Mouse (Mus musculus) lung, embryonic 15.5 days (tissue): ENCODE measurements around the gene Iqcm. TPM values are rescaled to one million over a fixed set of nuclear protein-coding genes. Genes with fewer than 3 reads are reported as not detected.
"Not testable (repeated sequence)": the region's sequence is repeated elsewhere in the genome, so short reads cannot be mapped to it uniquely, and the experiment has no call there.

ENCODE experiments used
- ATAC-seq: fragments of 200-750 bp; cut with Nextera tagmentation; 2 replicates; pipeline ENCODE4 v1.8.0; 2017; ENCODE audit warnings: moderate number of reproducible peaks, borderline replicate concordance; ENCODE audit not compliant: low FRiP score, low TSS enrichment; ENCODE audit errors: extremely low read depth
- H3K27ac ChIP-seq: fragments of 300-500 bp; sonication (generic); 2 replicates; pipeline ENCODE4 v1.5.1; 2015; ENCODE audit warnings: moderate library complexity, mild to moderate bottlenecking, inconsistent platforms
- H3K27me3 ChIP-seq: fragments of 300-500 bp; sonication (generic); 2 replicates; pipeline ENCODE4 v1.6.1; 2015; ENCODE audit warnings: inconsistent platforms
- H3K36me3 ChIP-seq: fragments of 300-500 bp; sonication (generic); 2 replicates; pipeline ENCODE4 v1.6.1; 2015; ENCODE audit warnings: inconsistent platforms
- H3K4me1 ChIP-seq: fragments of 300-500 bp; sonication (generic); 2 replicates; pipeline ENCODE4 v1.6.1; 2015; ENCODE audit warnings: inconsistent platforms
- H3K4me2 ChIP-seq: fragments of 300-500 bp; sonication (generic); 2 replicates; pipeline ENCODE4 v1.6.1; 2015; ENCODE audit warnings: inconsistent platforms, mild to moderate bottlenecking, moderate library complexity
- H3K4me3 ChIP-seq: fragments of 300-500 bp; sonication (generic); 2 replicates; pipeline ENCODE4 v1.5.1; 2015; ENCODE audit warnings: mild to moderate bottlenecking, inconsistent platforms
- H3K9ac ChIP-seq: fragments of 300-500 bp; sonication (generic); 2 replicates; pipeline ENCODE4 v1.6.1; 2015; ENCODE audit warnings: inconsistent platforms
- H3K9me3 ChIP-seq: fragments of 300-500 bp; sonication (generic); 2 replicates; pipeline ENCODE4 v1.6.1; 2016; ENCODE audit warnings: inconsistent platforms
- WGBS: fragments of 180-500 bp; shearing (Covaris S2); methylation state at CpG from one replicate; pipeline ENCODE4 v1.1.7; 2015; 5-methylcytosine and 5-hydroxymethylcytosine counted together
- polyA plus RNA-seq: library from polyadenylated mRNA; unstranded; fragments of >200 nt; fragmentation: Nextera tagmentation; extraction: Ambion mirVana; gene quantifications from 2 replicates; pipeline ENCODE4 v1.2.1, GENCODE M21; 2015

Gene Iqcm
- polyA plus RNA-seq = 0.10 TPM in 1 of 2 replicates, not detected in the other

GRCm38 (mm10) chr8:75448394-75448793 is at the start of gene Iqcm:
TSS of gene Iqcm (plus strand) at chr8:75448694.
- 82% methylated on average over 7 of the region's 7 CpGs for WGBS
- no peaks in the 10 kb centered on the region for H3K9me3 ChIP-seq
- ATAC-seq = no peak
- H3K27ac ChIP-seq = no peak within 1 kb of the TSS
- H3K4me1 ChIP-seq = no peaks in the 10 kb centered on the region
- no peaks in the 10 kb centered on the region for H3K36me3 ChIP-seq
- no peak within 1 kb of the TSS for H3K4me2 ChIP-seq
- no peaks in the 10 kb centered on the region for H3K27me3 ChIP-seq
- H3K9ac ChIP-seq = no peak within 1 kb of the TSS
- no peak within 1 kb of the TSS for H3K4me3 ChIP-seq

GRCm38 (mm10) chr8:75406489-75406888 is 42.0 kb upstream of the Iqcm start, which contains the start of gene Gm10358:
TSS of gene Gm10358 (minus strand) at chr8:75406589.
- no peak for ATAC-seq
- Histone ChIP-seq H3K27ac (no peak within 1 kb of the TSS), H3K4me2 (no peak within 1 kb of the TSS), H3K9me3 (no peaks in the 10 kb centered on the region), H3K4me1 (no peaks in the 10 kb centered on the region), H3K9ac (no peak within 1 kb of the TSS), H3K36me3 (no peaks in the 10 kb centered on the region), H3K4me3 (no peak within 1 kb of the TSS), H3K27me3 (no peaks in the 10 kb centered on the region)
- 94% methylated on average over 5 of the region's 5 CpGs for WGBS

DNA sequence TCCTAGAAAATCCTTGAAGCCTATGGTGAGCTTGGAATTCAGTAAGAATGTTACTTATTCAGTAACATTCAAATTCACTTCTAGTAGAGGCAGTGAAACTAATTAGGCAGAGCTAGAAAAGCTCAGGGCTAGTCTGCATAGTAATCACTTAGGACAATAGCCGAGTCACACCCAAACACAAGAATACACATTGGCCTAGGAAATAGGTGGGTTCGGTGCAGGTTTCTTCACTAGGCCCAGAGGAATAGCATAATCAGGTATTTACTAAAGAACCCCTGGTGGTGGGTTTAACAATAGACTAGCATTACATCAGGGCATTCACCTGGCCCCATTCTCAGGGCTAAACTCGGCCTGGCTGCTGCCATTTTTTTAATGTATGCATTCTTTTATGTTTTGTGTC is 32.8 kb upstream of the Iqcm start:
- WGBS = 70% methylated on average over 3 of the region's 3 CpGs

DNA sequence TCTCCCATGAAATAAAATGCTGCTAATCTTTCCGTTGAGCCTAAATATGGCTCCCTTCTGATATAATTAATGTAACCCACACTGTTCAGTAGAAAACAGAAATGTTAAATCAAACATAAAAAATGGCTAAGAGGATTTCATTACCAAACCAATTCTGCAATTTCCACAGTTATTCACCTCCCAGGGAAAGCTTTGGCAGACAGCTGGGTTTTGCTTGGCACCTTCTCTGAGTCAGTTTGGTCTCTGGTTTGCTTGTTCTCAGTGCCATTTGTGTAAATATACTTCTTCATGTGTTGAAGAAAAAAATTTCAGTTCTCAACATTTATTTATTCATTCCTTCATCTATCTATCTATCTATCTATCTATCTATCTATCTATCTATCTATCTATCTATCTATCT is 28.3 kb downstream of the Iqcm start:
- no peak overlapping the region for H3K27ac ChIP-seq
- H3K9me3 ChIP-seq = no peaks in the 10 kb centered on the region
- H3K4me3 ChIP-seq = no peak overlapping the region
- H3K4me1 ChIP-seq = no peaks in the 10 kb centered on the region
- no peak for ATAC-seq
- H3K9ac ChIP-seq = no peak overlapping the region
- H3K27me3 ChIP-seq = no peaks in the 10 kb centered on the region
- WGBS = 82% methylated on average over 1 of the region's 1 CpGs
- no peaks in the 10 kb centered on the region for H3K36me3 ChIP-seq
- no peak overlapping the region for H3K4me2 ChIP-seq

More for the DNA sequence above, 32.8 kb upstream of the Iqcm start:
- H3K4me1 ChIP-seq, H3K4me2 ChIP-seq, H3K27ac ChIP-seq, ATAC-seq, H3K27me3 ChIP-seq, H3K36me3 ChIP-seq, H3K9ac ChIP-seq, H3K4me3 ChIP-seq, H3K9me3 ChIP-seq: not testable (repeated sequence)

GRCm38 (mm10) chr8:75489035-75489678 is 40.7 kb downstream of the Iqcm start:
- Histone ChIP-seq H3K27ac (no peak overlapping the region), H3K36me3 (no peaks in the 10 kb centered on the region), H3K27me3 (no peaks in the 10 kb centered on the region), H3K4me1 (no peaks in the 10 kb centered on the region), H3K9ac (no peak overlapping the region), H3K9me3 (no peaks in the 10 kb centered on the region), H3K4me3 (no peak overlapping the region), H3K4me2 (no peak overlapping the region)
- ATAC-seq = no peak
- 65% methylated on average over 13 of the region's 13 CpGs for WGBS

GRCm38 (mm10) chr8:75509299-75509698 is 60.8 kb downstream of the Iqcm start:
- Histone ChIP-seq H3K27me3 (no peaks in the 10 kb centered on the region), H3K4me2 (no peak overlapping the region)

GRCm38 (mm10) chr8:75513786-75514185 is 65.3 kb downstream of the Iqcm start:
- H3K4me3 ChIP-seq = no peak overlapping the region
- no peak overlapping the region for H3K4me2 ChIP-seq
- H3K4me1 ChIP-seq = no peaks in the 10 kb centered on the region
- H3K27me3 ChIP-seq = no peaks in the 10 kb centered on the region
- no peak for ATAC-seq
- whole genome bisulfite sequencing = 80% methylated on average over 3 of the region's 3 CpGs
- no peak overlapping the region for H3K9ac ChIP-seq
- no peak overlapping the region for H3K27ac ChIP-seq
- H3K9me3 ChIP-seq = no peaks in the 10 kb centered on the region
- no peaks in the 10 kb centered on the region for H3K36me3 ChIP-seq

More at GRCm38 (mm10) chr8:75509299-75509698, 60.8 kb downstream of the Iqcm start:
- Histone ChIP-seq H3K4me1 (no peaks in the 10 kb centered on the region), H3K27ac (no peak overlapping the region), H3K36me3 (no peaks in the 10 kb centered on the region), H3K9ac (no peak overlapping the region), H3K9me3 (no peaks in the 10 kb centered on the region), H3K4me3 (no peak overlapping the region)
- 72% methylated on average over 1 of the region's 1 CpGs for WGBS
- ATAC-seq = no peak

- no peaks in the 10 kb centered on the region for H3K36me3 ChIP-seq
- WGBS = 77% methylated on average over 3 of the region's 3 CpGs
- H3K9me3 ChIP-seq = no peaks in the 10 kb centered on the region
- no peak overlapping the region for H3K4me2 ChIP-seq
- no peak overlapping the region for H3K4me3 ChIP-seq
- no peak overlapping the region for H3K9ac ChIP-seq
- no peak for ATAC-seq
- H3K27ac ChIP-seq = no peak overlapping the region
- H3K27me3 ChIP-seq = no peaks in the 10 kb centered on the region
- H3K4me1 ChIP-seq = no peaks in the 10 kb centered on the region
Measured at GRCm38 (mm10) chr8:75549284-75549683, 100.8 kb downstream of the Iqcm start.

- Histone ChIP-seq H3K4me2 (no peak overlapping the region), H3K4me3 (no peak overlapping the region), H3K27ac (no peak overlapping the region), H3K9me3 (no peaks in the 10 kb centered on the region), H3K36me3 (no peaks in the 10 kb centered on the region), H3K27me3 (no peaks in the 10 kb centered on the region), H3K9ac (no peak overlapping the region), H3K4me1 (no peaks in the 10 kb centered on the region)
- 55% methylated on average over 2 of the region's 2 CpGs for WGBS
- ATAC-seq = no peak
Measured at GRCm38 (mm10) chr8:75596281-75596680, 147.8 kb downstream of the Iqcm start.

GRCm38 (mm10) chr8:75642958-75643357 is 194.5 kb downstream of the Iqcm start:
- Histone ChIP-seq H3K4me2 (no peak overlapping the region), H3K27me3 (no peaks in the 10 kb centered on the region), H3K4me1 (no peaks in the 10 kb centered on the region), H3K36me3 (no peaks in the 10 kb centered on the region), H3K9ac (no peak overlapping the region), H3K9me3 (no peaks in the 10 kb centered on the region), H3K4me3 (no peak overlapping the region), H3K27ac (no peak overlapping the region)
- ATAC-seq = no peak
- WGBS = 63% methylated on average over 3 of the region's 3 CpGs

DNA sequence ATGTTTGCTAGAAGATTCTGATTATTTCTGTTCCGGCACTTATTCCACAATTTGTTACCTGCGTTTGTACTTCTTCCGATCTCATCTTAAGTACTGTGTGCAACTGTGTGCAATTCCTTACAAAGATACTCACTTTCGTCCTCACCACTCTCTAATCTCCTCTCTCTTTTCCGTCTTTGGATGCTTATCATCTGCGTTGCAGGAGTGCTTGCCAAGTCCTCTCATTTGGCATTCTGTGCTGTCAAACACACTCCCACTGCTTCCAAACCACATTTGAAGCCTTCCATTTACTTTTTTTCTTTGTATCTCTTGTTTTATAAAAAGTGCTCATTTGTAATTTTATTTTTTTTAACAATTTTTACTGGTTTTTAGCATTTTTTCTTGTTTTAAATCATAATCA is 210.8 kb downstream of the Iqcm start:
- no peak overlapping the region for H3K27ac ChIP-seq
- H3K27me3 ChIP-seq = no peaks in the 10 kb centered on the region
- no peak overlapping the region for H3K9ac ChIP-seq
- H3K9me3 ChIP-seq = no peaks in the 10 kb centered on the region
- H3K4me2 ChIP-seq = no peak overlapping the region
- 56% methylated on average over 6 of the region's 6 CpGs for WGBS
- ATAC-seq = no peak
- no peak overlapping the region for H3K4me3 ChIP-seq
- H3K4me1 ChIP-seq = no peaks in the 10 kb centered on the region
- no peaks in the 10 kb centered on the region for H3K36me3 ChIP-seq

DNA sequence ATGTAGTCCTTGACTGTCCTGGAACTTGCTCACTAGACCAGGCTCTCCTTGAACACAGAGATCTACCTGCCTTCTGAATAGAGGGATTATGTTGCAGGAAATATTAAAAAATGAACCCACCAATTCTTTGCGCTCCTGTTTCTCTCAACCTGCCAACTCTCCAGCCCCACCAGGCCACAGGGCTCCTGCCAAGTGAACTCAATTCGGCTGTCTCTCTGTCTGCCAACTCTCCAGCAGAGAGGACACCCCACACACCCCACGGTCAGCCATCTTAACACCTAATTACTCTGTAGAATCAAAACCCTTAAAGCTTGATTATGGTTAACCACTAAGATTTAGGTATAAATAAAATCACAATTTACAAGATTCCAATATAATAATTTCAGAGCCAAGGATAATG is 298.1 kb downstream of the Iqcm start:
- Histone ChIP-seq H3K9ac (no peak overlapping the region), H3K4me1 (no peaks in the 10 kb centered on the region), H3K27me3 (no peaks in the 10 kb centered on the region), H3K4me3 (no peak overlapping the region), H3K27ac (no peak overlapping the region), H3K36me3 (no peaks in the 10 kb centered on the region), H3K9me3 (no peaks in the 10 kb centered on the region), H3K4me2 (no peak overlapping the region)
- no peak for ATAC-seq
- WGBS = 69% methylated on average over 3 of the region's 3 CpGs

- Histone ChIP-seq H3K9me3 (no peaks in the 10 kb centered on the region), H3K36me3 (no peaks in the 10 kb centered on the region)
Measured at GRCm38 (mm10) chr8:75755596-75755995, 307.1 kb downstream of the Iqcm start.

More at GRCm38 (mm10) chr8:75755596-75755995, 307.1 kb downstream of the Iqcm start:
- ATAC-seq = no peak
- Histone ChIP-seq H3K4me1 (no peaks in the 10 kb centered on the region), H3K9ac (no peak overlapping the region), H3K27ac (no peak overlapping the region), H3K4me2 (no peak overlapping the region), H3K27me3 (no peaks in the 10 kb centered on the region), H3K4me3 (no peak overlapping the region)
